Mouse (Mus musculus) cerebellum, adult 9-11 months (tissue): Measurements from ENCODE around the gene Gnmt.

Experiments used
- DNase-seq: peaks from one replicate; pipeline ENCODE4 v3.0.0; 2022

The Gnmt gene

GRCm38 (mm10) chr17:46741305-46741704 is 12.3 kb upstream of the Gnmt start:
- DNase-seq = no peak

- DNase-seq = no peak
Measured at GRCm38 (mm10) chr17:46736160-46736559, 7.2 kb upstream of the Gnmt start.

GRCm38 (mm10) chr17:46735287-46735686 is 6.3 kb upstream of the Gnmt start:
- DNase-seq = no peak

- DNase-seq = no peak
Measured at GRCm38 (mm10) chr17:46734055-46734454, 5.1 kb upstream of the Gnmt start.

GRCm38 (mm10) chr17:46728496-46728895 is 472 bp downstream of the Gnmt start:
- no peak for DNase-seq

GRCm38 (mm10) chr17:46728021-46728420 is 947 bp downstream of the Gnmt start:
- no peak for DNase-seq

- DNase-seq = no peak
Measured at GRCm38 (mm10) chr17:46727271-46727670, 1.7 kb downstream of the Gnmt start.

- peak; percentile 91 for DNase-seq
Measured at GRCm38 (mm10) chr17:46725731-46726645, 3.0 kb downstream of the Gnmt start.

- peak; percentile 68 for DNase-seq
Measured at GRCm38 (mm10) chr17:46725273-46725672, 3.7 kb downstream of the Gnmt start.

- peak; percentile 55 for DNase-seq
Measured at GRCm38 (mm10) chr17:46724477-46725084, 4.4 kb downstream of the Gnmt start.

- DNase-seq = no peak
Measured at GRCm38 (mm10) chr17:46721077-46721476, 7.9 kb downstream of the Gnmt start.

GRCm38 (mm10) chr17:46714756-46715481 is 14.0 kb downstream of the Gnmt start:
- no peak for DNase-seq

- no peak for DNase-seq
Measured at GRCm38 (mm10) chr17:46713849-46714248, 15.1 kb downstream of the Gnmt start.

GRCm38 (mm10) chr17:46712442-46712841 is 16.5 kb downstream of the Gnmt start:
- no peak for DNase-seq

GRCm38 (mm10) chr17:46711612-46712271 is 17.2 kb downstream of the Gnmt start:
- peak; percentile 70 for DNase-seq

- DNase-seq = peak; percentile 93
Measured at GRCm38 (mm10) chr17:46710959-46711597, 17.9 kb downstream of the Gnmt start, which contains the start of gene Pex6. Pex6 (plus strand) TSS chr17:46711463.

- peak; percentile 63 for DNase-seq
Measured at GRCm38 (mm10) chr17:46706375-46707089, 22.4 kb downstream of the Gnmt start.

GRCm38 (mm10) chr17:46704887-46705835 is 23.8 kb downstream of the Gnmt start, which contains the start of gene Ppp2r5d:
Ppp2r5d (minus strand) TSS chr17:46705111.
- DNase-seq = peak; percentile 98

- peak; percentile 64 for DNase-seq
Measured at GRCm38 (mm10) chr17:46703971-46704886, 24.7 kb downstream of the Gnmt start.
